Mouse (Mus musculus) liver, postnatal 0 days (tissue): Measurements from ENCODE around the gene N4bp2l2. TPM values are rescaled to one million over a fixed set of nuclear protein-coding genes. Genes with fewer than 3 reads are reported as not detected.
"Not testable (repeated sequence)": the region's sequence is repeated elsewhere in the genome, so short reads cannot be mapped to it uniquely, and the experiment has no call there.

Experiments used
- ATAC-seq: fragments of 200-750 bp; cut with Nextera tagmentation; 2 replicates; pipeline ENCODE4 v1.8.0; 2017; ENCODE audit warnings: mild to moderate bottlenecking, moderate library complexity
- DNase-seq: peaks from one replicate; pipeline ENCODE4 v3.0.0-alpha.2; 2016
- H3K27ac ChIP-seq: fragments of 300-500 bp; sonication (generic); 2 replicates; pipeline ENCODE4 v1.5.1; 2014; ENCODE audit warnings: antibody characterized with exemption, moderate library complexity, mild to moderate bottlenecking, low read depth
- H3K27me3 ChIP-seq: fragments of 300-500 bp; sonication (generic); 2 replicates; pipeline ENCODE4 v1.6.1; 2014; ENCODE audit warnings: low read length, control low read depth, mixed read lengths; ENCODE audit not compliant: insufficient read depth
- H3K36me3 ChIP-seq: fragments of 300-500 bp; sonication (generic); replicated peaks from 2 replicates; pipeline ENCODE4 v1.6.1; 2014; ENCODE audit warnings: mild to moderate bottlenecking, control low read depth, low read length, moderate library complexity, mixed read lengths; ENCODE audit not compliant: insufficient read depth
- H3K4me1 ChIP-seq: fragments of 300-500 bp; sonication (generic); 2 replicates; pipeline ENCODE4 v1.6.1; 2014; ENCODE audit warnings: antibody characterized with exemption, mild to moderate bottlenecking, control low read depth; ENCODE audit not compliant: insufficient read depth
- H3K4me2 ChIP-seq: fragments of 300-500 bp; sonication (generic); 2 replicates; pipeline ENCODE4 v1.6.1; 2014; ENCODE audit warnings: low read depth, mild to moderate bottlenecking, low read length, moderate library complexity, mixed read lengths
- H3K4me3 ChIP-seq: fragments of 300-500 bp; sonication (generic); 2 replicates; pipeline ENCODE4 v1.5.1; 2014; ENCODE audit warnings: low read depth, low read length
- H3K9ac ChIP-seq: fragments of 300-500 bp; sonication (generic); replicated peaks from 2 replicates; pipeline ENCODE4 v1.6.1; 2014; ENCODE audit warnings: mild to moderate bottlenecking, moderate library complexity
- H3K9me3 ChIP-seq: fragments of 300-500 bp; sonication (generic); 2 replicates; pipeline ENCODE4 v1.6.1; 2016; ENCODE audit warnings: mild to moderate bottlenecking, control low read depth, low read length, mixed read lengths
- CTCF ChIP-seq: sonication (generic); IDR thresholded peaks from 2 replicates; pipeline ENCODE4 v1.5.1; 2016; ENCODE audit warnings: antibody characterized with exemption, low read depth
- EP300 ChIP-seq: IDR thresholded peaks from 2 replicates; pipeline ENCODE4 v1.6.1; 2016; ENCODE audit warnings: antibody characterized with exemption, low read depth, mild to moderate bottlenecking
- WGBS: fragments of 180-500 bp; shearing (Covaris S2); extraction: QIAGEN DNeasy Blood & Tissue Kit; methylation state at CpG from one replicate; pipeline ENCODE4 v1.1.7; 2014; ENCODE audit not compliant: insufficient replicate concordance; 5-methylcytosine and 5-hydroxymethylcytosine counted together
- polyA plus RNA-seq: library from polyadenylated mRNA; unstranded; fragments of >200 nt; fragmentation: Nextera tagmentation; extraction: Ambion mirVana; gene quantifications from 2 replicates; pipeline ENCODE4 v1.2.1, GENCODE M21; 2015

N4bp2l2 gene
- polyA plus RNA-seq, 1 experiment from 2014 or later = 21.4 TPM

DNA sequence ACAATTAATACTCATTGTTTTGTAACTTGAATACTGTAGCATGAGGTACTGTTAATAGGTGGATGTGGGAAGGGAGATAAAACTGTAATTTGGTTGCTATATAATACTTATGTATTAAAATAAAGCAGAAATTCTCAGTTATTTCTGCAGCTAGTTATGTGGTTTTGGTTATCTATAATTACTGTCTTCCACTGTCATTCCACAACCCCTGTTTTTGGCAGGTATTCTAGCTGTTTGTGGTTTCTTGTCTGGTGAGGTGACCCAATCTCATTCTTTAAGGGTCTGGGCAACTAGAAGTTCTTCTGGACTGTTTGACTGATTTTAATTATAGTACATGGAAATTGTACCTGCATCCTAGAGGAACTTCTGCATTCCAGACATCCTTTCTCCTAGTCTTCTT, 24.7 kb upstream of the N4bp2l2 start:
- Histone ChIP-seq H3K4me3 (no peak overlapping the region), H3K4me2 (no peak overlapping the region), H3K9me3 (no peaks in the 10 kb centered on the region), H3K4me1 (no peaks in the 10 kb centered on the region), H3K36me3 (peaks cover 4% of the 10 kb centered on the region; the same call in 1 of the 2 replicates), H3K27me3 (no peaks in the 10 kb centered on the region), H3K27ac (no peak overlapping the region), H3K9ac (no peak overlapping the region)
- no peak for TF ChIP-seq EP300
- no peak for TF ChIP-seq CTCF
- no peak for ATAC-seq
- no peak for DNase-seq

GRCm38 (mm10) chr5:150682862-150683261, 16.9 kb upstream of the N4bp2l2 start:
- not testable (repeated sequence) for H3K4me2 ChIP-seq, H3K9me3 ChIP-seq, H3K27me3 ChIP-seq, H3K4me1 ChIP-seq, H3K9ac ChIP-seq, H3K4me3 ChIP-seq, DNase-seq, H3K36me3 ChIP-seq, ATAC-seq, H3K27ac ChIP-seq
- WGBS = 87% methylated on average over 6 of the region's 6 CpGs

- Histone ChIP-seq H3K9me3 (no peaks in the 10 kb centered on the region), H3K9ac (peak overlapping the region; percentile 98), H3K27ac (peak overlapping the region; percentile 92; the same call in 1 of the 2 replicates), H3K4me3 (peak overlapping the region; percentile 92), H3K36me3 (no peaks in the 10 kb centered on the region), H3K4me2 (peak overlapping the region; percentile 90), H3K27me3 (no peaks in the 10 kb centered on the region), H3K4me1 (peaks cover 5% of the 10 kb centered on the region)
- ATAC-seq = no peak
- TF ChIP-seq CTCF (0 out of 2 replicates have a peak, but pooled peaks have one; percentile 4), EP300 (no peak)
- no peak for DNase-seq
- WGBS = 45% methylated on average over 6 of the region's 6 CpGs
Observed at GRCm38 (mm10) chr5:150674866-150675265, 8.9 kb upstream of the N4bp2l2 start.

- Histone ChIP-seq H3K9ac (peak overlapping the region; percentile 98), H3K27me3 (no peaks in the 10 kb centered on the region), H3K4me1 (peaks cover 5% of the 10 kb centered on the region), H3K9me3 (no peaks in the 10 kb centered on the region), H3K4me2 (peak overlapping the region; percentile 90), H3K27ac (peak overlapping the region; percentile 92), H3K36me3 (no peaks in the 10 kb centered on the region), H3K4me3 (peak overlapping the region; percentile 92)
- TF ChIP-seq CTCF = no peak
- TF ChIP-seq EP300 = no peak
- WGBS = 1% methylated on average over 59 of the region's 91 CpGs
- DNase-seq (peak; percentile 65), ATAC-seq (peak; percentile 18)
Observed at GRCm38 (mm10) chr5:150673880-150674621, 8.1 kb upstream of the N4bp2l2 start.

DNA sequence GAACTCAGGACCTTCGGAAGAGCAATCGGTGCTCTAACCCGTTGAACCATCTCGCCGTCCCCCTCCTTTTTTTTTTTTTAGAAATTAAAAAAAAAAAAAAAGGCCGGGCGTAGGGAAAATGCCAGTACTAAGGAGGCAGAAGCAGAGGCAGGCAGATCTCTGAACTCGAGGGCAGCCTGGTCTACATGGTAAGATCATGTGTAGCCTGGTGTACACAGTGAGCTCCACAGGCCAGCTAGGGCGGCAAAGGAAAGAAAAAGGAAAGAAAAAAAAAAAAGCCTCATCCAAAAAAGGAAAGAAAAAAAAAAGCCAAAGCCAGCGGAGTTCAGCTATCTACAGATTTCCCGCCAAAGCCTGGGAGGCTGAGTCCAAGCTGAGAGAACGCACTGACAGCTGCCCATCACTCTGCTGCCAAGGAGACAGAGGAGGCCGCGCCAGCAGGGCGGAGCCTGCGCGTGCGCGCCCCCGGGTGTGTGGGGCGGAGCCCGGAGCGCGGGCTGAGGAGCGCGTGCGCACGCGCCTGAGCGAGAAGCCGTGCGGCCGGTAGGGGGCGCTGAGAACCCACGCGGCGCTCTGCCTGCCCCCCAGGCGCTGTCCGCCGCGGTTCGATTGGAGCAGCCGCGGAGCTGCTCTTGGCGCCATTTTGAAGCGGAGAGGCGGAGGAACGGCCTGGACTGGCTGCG, 7.3 kb upstream of the N4bp2l2 start, which contains the start of gene Pds5b:
TSS of gene Pds5b (plus strand) at position 587 of the 683 bp plus-strand sequence.
- Histone ChIP-seq H3K27ac (peak within 1 kb of the TSS; percentile 92), H3K4me3 (peak within 1 kb of the TSS; percentile 92), H3K4me1 (peaks cover 5% of the 10 kb centered on the region), H3K9me3 (no peaks in the 10 kb centered on the region), H3K4me2 (peak within 1 kb of the TSS; percentile 90), H3K9ac (peak within 1 kb of the TSS; percentile 98), H3K36me3 (no peaks in the 10 kb centered on the region), H3K27me3 (no peaks in the 10 kb centered on the region)
- WGBS = 16% methylated on average over 39 of the region's 49 CpGs
- TF ChIP-seq EP300 = no peak
- peak; percentile 95 for TF ChIP-seq CTCF
- peak; percentile 95 for ATAC-seq
- DNase-seq = peak; percentile 98

DNA sequence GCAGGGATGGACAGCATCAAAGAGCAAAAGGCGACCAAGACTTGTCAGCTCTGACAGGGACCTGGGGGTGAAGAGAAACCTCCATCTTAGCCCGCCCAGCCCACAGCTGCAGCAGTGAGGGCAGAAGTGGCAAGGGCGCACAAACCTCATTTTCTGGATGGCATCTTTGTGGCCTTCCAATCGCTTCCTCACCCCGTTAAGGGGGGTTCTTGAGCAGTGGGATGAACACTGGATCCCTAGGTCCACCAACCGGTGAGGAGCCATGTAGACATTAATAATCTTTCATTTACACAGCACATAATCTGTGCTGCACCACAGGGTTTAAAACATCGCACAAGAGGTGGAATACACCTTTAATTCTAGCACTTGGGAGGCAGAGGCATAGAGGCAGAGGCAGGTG, 6.4 kb upstream of the N4bp2l2 start:
- H3K9ac ChIP-seq = no peak overlapping the region
- ATAC-seq (no peak), DNase-seq (no peak)
- no peaks in the 10 kb centered on the region for H3K9me3 ChIP-seq
- no peak overlapping the region for H3K27ac ChIP-seq
- no peak overlapping the region for H3K4me3 ChIP-seq
- H3K4me2 ChIP-seq = no peak overlapping the region
- WGBS = 87% methylated on average over 7 of the region's 7 CpGs
- no peaks in the 10 kb centered on the region for H3K27me3 ChIP-seq
- H3K4me1 ChIP-seq = peaks cover 5% of the 10 kb centered on the region
- TF ChIP-seq CTCF (no peak), EP300 (no peak)
- no peaks in the 10 kb centered on the region for H3K36me3 ChIP-seq
